In genomic region chr6:30738464-30739006, GRCm38 (mm10) we compare ENCODE assay signal across 8 mouse cellular contexts. TPM values are rescaled to one million over a fixed set of nuclear protein-coding genes. Genes with fewer than 3 reads are reported as not detected.
DNase-seq lines count a peak whose midpoint lies in the region; ATAC-seq lines count a peak whose summit lies in the region.

No protein-coding gene starts in this region.

- DNase-seq in heart, adult 11 months = peak; percentile 80
- DNase-seq in heart, postnatal 4 days = no peak
- peak; percentile 10 for DNase-seq in NIH3T3 (ENCODE audit: low read depth)
- no peak for DNase-seq in left cerebral cortex, postnatal 4 days
- DNase-seq in adrenal gland, adult 2 months = no peak
- DNase-seq in embryo, embryonic 11 days = no peak

- WGBS in heart, embryonic 14.5 days = 52% methylated on average over 20 of the region's 20 CpGs
- 40% methylated on average over 20 of the region's 20 CpGs for WGBS in liver, embryonic 16.5 days (ENCODE audit: insufficient replicate concordance)

- H3K27ac ChIP-seq in heart, embryonic 14.5 days (replicated peaks in 1 of 2; ENCODE audit: control insufficient read depth in 1 of 2, insufficient read depth in 1 of 2, low read depth in 2 of 2, low read length in 2 of 2) = peak overlapping the region; percentile 77 to 82
- no peak overlapping the region for H3K27ac ChIP-seq in liver, embryonic 16.5 days (ENCODE audit: low read length)

- H3K36me3 ChIP-seq in heart, embryonic 14.5 days (ENCODE audit: control insufficient read depth, insufficient read depth, low read length) = peaks cover 31% of the 10 kb centered on the region
- H3K36me3 ChIP-seq in liver, embryonic 16.5 days (ENCODE audit: control insufficient read depth, insufficient read depth) = no peaks in the 10 kb centered on the region

- peak overlapping the region; percentile 54 to 77 for H3K4me3 ChIP-seq in heart, embryonic 14.5 days (ENCODE audit: control insufficient read depth in 1 of 2, insufficient read depth in 1 of 2, low read depth in 1 of 2, low read length in 2 of 2)
- peak overlapping the region; percentile 43 for H3K4me3 ChIP-seq in liver, embryonic 16.5 days (ENCODE audit: low read depth, low read length)

- peaks cover 45% of the 10 kb centered on the region for H3K9me3 ChIP-seq in heart, embryonic 14.5 days (ENCODE audit: control insufficient read depth, low read length)
- peaks cover 13% of the 10 kb centered on the region for H3K9me3 ChIP-seq in liver, embryonic 16.5 days (replicated peaks; ENCODE audit: control insufficient read depth, low read length)

- H3K4me1 ChIP-seq in heart, embryonic 14.5 days (ENCODE audit: control insufficient read depth in 2 of 2, insufficient read depth in 2 of 2, low read length in 2 of 2) = peaks cover 0 to 3% of the 10 kb centered on the region in 2 experiments; a peak in 1 of 4 replicates
- H3K4me1 ChIP-seq in liver, embryonic 16.5 days (ENCODE audit: control insufficient read depth, low read depth, low read length) = no peaks in the 10 kb centered on the region

- H3K9ac ChIP-seq in heart, embryonic 14.5 days (ENCODE audit: low read length) = peak overlapping the region; percentile 77
- no peak overlapping the region for H3K9ac ChIP-seq in liver, embryonic 16.5 days (ENCODE audit: low read depth, low read length)

- no peak for ATAC-seq in heart, embryonic 14.5 days (ENCODE audit: insufficient number of reproducible peaks, insufficient read depth, low FRiP score, low read depth)
- ATAC-seq in liver, embryonic 16.5 days (ENCODE audit: low read depth) = no peak

- H3K4me2 ChIP-seq in heart, embryonic 14.5 days (ENCODE audit: low read length) = peak overlapping the region; percentile 81
- peak overlapping the region; percentile 48; the same call in 1 of the 2 replicates for H3K4me2 ChIP-seq in liver, embryonic 16.5 days (ENCODE audit: low read depth, low read length)

- H3K27me3 ChIP-seq in heart, embryonic 14.5 days (ENCODE audit: control insufficient read depth, insufficient read depth, low read length) = no peaks in the 10 kb centered on the region
- peaks cover 48% of the 10 kb centered on the region for H3K27me3 ChIP-seq in liver, embryonic 16.5 days (ENCODE audit: control insufficient read depth, insufficient read depth, low read depth, low read length)

- intact Hi-C loops in left cerebral cortex, postnatal 4 days (cut with DNase I) = no loop called here

RNA-seq across cellular contexts. Expression of gene Mest, which starts 15.2 kb away (rescaled TPM):
- 100 to 1,000 TPM; 504 to 641 TPM for total RNA-seq in heart, postnatal 4 days (2021)
- 2,556 and 2,705 TPM in 2 replicates for polyA plus RNA-seq in heart, embryonic 14.5 days (2014; fragmentation: Nextera tagmentation; extraction: Ambion mirVana)
- 172 and 190 TPM in 2 replicates for polyA plus RNA-seq in liver, embryonic 16.5 days (2015; fragmentation: Nextera tagmentation; extraction: Ambion mirVana)
- total RNA-seq in left cerebral cortex, postnatal 4 days (2021) = 100 to 1,000 TPM; 104 to 155 TPM
- total RNA-seq in adrenal gland, adult 2 months (2021) = 10 to 100 TPM; 32.3 to 58.6 TPM
- polyA plus RNA-seq in adrenal gland, adult 2 months (2012; rRNA removed) = 209 and 411 TPM in 2 replicates

RNA-seq across cellular contexts. Expression of gene Cep41, which starts 45.0 kb away (rescaled TPM):
- 1 to 10 TPM; 4.2 to 8.0 TPM for total RNA-seq in heart, postnatal 4 days (2021)
- polyA plus RNA-seq in heart, embryonic 14.5 days (2014; fragmentation: Nextera tagmentation; extraction: Ambion mirVana) = 9.6 and 11.3 TPM in 2 replicates
- polyA plus RNA-seq in liver, embryonic 16.5 days (2015; fragmentation: Nextera tagmentation; extraction: Ambion mirVana) = 3.2 and 3.9 TPM in 2 replicates
- 10 to 100 TPM in 1 of 2 experiments, 1 to 10 TPM in 1; 7.4 to 10.9 TPM for total RNA-seq in left cerebral cortex, postnatal 4 days (2021)
- total RNA-seq in adrenal gland, adult 2 months (2021) = 1 to 10 TPM; 5.9 to 9.3 TPM
- polyA plus RNA-seq in adrenal gland, adult 2 months (2012; rRNA removed) = 3.4 and 4.5 TPM in 2 replicates

Comparison
In these comparisons a context has a peak if more than half of its experiments do, and no peak if none do; other contexts are left out.
1. DNase-seq: peak in heart, adult 11 months (single experiment) and NIH3T3 (single experiment); none in heart, postnatal 4 days (single experiment), left cerebral cortex, postnatal 4 days (single experiment), adrenal gland, adult 2 months (single experiment) and embryo, embryonic 11 days (single experiment).